Mouse (Mus musculus) cerebellum, postnatal 36 days (tissue): ENCODE measurements around the gene H2-M10.4.
"Not testable (repeated sequence)": the region's sequence is repeated elsewhere in the genome, so short reads cannot be mapped to it uniquely, and the experiment has no call there.

ENCODE experiments used
- DNase-seq, 2 experiments: peaks; one replicate each; pipeline ENCODE4 v3.0.0; 2021 to 2022; ENCODE audit warnings: mixed read lengths in 2 of 2

Gene H2-M10.4

DNA sequence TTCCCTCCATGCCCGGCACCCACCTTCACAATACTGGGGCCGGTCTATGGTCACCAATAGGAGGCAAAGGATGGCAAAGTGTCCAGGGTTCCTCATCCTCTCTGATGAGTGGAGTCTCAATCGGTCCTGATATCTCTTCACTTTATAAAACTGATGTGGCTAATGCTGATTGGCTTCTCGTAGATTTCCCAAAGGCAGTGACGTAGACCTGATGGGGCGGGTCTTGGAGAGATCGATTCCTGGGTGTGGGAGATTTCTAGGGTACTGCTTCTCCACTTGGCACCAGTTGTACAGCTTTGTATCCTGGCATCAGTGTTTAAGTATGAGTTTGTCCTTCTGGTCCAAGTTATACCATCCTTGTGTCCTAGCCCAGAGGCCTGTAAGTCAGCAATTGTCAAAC is at the start of gene H2-M10.4:
Gene H2-M10.4 (minus strand): TSS at position 101 of the 400 bp plus-strand sequence.
- DNase-seq = no peak

DNA sequence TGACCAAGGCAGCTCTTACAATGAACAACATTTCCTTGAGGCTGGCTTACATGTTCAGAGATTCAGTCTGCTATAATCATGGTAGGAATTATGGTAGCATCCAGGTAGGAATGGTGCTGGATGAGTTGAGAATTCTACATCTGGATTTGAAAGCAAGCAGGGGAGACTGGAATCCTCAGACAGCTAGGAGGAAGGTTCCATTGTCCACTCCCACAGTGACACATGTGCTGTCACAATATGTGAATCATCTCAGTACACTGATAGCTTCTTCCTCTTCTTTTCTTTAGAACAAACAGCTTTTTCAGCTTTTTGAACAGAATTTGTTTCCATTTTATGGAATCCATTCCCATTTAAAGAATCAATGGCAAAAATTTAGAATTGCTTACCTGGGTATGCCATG is 41.8 kb upstream of the H2-M10.4 start:
- no peak for DNase-seq

DNA sequence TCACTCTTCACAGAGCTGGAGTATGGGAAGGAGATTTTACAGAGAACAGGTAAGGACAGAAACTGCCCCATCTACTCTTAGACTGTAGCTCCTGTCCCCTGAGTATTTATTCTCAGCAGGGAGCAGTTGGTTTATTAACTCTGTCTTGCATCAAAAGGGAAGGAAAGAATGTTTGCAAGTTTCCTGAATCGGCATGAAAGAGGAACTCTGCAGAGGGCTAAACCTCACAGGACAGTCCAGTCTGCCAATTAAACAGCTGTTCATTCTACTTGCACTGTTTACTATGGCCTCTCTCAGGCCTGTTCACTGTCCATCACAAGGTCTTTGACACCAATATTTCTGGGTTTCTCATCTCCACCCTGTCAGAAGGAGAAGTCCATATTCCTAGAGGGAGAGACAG is 38.3 kb upstream of the H2-M10.4 start:
- no peak for DNase-seq

DNA sequence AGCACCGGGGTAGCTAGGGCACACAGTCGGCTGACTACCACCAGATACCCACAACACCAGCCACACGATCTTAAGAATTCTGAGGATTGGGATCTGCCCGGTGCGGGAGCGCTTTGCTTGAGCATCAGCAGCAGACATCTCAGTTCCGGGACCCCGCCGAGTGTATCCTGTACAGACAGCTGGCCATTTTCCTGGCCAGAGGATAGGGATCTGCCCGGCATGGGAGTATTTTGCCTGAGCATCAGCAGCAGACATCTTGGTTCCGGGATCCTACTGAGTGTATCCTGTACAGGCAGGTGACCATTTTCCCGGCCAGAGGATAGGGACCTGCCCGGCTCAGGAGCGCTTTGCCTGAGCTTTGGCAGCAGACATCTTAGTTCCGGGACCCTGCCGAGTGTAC is 26.0 kb upstream of the H2-M10.4 start:
- not testable (repeated sequence) for DNase-seq

DNA sequence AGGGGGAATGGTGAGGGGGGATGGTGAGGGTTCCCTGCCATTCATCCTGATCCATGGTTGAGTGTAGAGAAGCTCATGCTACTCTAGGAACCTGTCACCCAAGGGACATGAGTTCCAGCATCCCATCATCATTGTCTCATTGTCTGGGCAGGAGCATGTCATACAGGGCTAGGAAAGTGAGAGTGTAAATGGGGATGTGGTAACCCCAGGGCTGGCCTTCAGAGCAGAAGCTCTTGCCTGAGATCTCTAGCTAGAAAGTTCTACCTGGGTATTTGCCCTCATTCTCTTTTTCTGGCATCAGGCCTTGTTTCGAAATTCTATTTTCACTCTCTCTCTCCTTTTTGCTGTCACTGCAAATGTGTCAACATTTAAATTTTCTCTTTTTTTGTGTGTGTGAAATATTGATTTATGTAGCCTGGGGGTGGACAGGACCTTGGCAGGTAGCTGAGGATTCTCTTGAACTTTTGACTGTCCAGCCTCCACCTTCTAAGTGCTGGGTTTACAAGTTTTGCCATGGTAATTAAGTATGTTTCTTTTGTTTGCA is 24.6 kb upstream of the H2-M10.4 start:
- no peak for DNase-seq

DNA sequence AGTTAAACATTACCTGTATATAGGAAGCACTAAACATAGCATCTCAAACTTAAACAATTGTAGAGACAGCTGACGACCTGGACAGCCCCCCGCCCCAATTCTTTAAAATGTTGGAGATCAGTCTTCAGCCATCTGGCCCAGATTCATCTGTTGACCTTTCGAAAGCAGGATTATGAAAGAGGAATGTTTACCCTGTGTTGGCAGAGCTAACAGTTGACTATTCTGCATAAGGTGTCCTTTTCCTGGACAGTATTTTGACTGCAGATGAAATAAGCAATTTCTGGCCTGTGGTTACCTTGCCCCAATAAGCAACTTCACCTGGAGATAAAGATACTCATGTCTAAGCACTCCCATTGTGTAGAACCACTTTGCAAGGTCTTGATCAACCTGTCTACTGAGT is 21.7 kb upstream of the H2-M10.4 start:
- no peak for DNase-seq

DNA sequence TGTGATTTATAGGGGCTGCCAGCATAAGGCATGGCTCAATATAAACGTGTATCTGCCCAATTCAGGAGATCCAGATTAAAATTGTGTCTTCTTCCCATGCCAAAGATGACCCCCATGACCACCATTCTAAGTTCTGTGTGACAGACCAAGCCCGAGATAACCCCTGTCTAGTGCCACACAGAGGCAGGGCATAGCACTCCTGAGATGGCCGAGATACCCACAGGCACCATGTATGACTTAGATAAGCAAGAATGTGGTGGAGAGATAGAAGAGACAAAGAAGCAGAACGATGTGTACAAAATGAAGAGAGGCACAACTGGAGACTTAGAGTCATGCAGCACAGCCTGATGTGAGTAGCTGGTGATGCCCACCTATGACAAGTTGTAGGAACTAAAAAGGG is 5.9 kb downstream of the H2-M10.4 start:
- no peak for DNase-seq

DNA sequence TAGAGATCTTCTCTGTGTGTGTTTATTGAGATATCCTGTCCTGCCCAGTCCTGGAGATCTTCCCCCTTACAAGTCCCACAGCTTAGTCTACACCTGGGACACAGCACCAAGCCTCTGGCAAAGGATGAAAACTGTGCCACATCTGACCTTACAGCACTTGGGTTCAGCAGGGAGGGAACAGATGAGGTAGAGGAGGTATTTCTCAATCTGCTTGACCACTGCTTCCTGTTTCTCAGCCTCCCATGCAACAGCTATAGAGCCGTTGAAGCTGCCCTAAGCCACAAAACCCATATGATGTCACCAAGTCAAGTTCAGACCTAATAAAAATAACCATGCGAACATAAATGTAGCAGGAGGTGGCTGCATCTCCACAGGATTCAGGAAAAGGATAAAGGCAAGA is 30.7 kb downstream of the H2-M10.4 start:
- DNase-seq = no peak

DNA sequence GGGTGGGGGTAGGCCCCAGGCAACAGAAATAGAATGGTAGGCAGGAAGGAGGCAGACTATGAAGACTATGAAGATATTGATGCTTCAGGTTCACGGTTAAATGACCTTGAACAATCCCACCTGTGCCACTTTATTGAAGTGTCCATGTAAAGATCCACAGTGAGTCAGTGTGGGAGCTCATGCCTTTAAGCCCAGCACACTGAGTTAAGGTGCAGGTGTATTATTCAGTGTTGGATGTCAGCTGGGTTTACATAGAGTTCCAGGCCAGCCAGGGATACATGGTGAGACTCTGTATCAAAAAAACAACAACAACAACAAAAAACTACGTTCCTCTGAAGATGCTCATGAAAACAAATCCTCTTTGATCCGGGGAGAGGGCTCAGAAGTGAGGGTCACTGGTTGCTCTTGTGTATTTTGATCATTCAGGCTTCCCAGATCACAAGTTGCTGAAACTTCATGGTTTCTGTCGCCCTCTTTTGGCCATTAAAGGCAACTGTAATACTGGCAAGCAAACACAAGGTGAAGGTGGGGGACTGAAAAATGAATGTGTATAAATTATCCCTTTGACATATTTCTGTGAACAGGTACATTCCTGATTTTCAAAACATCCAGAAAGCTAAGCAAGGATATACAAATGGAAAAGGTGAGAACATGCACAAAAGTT is 43.9 kb downstream of the H2-M10.4 start:
- peak; percentile 8 to 30 for DNase-seq

DNA sequence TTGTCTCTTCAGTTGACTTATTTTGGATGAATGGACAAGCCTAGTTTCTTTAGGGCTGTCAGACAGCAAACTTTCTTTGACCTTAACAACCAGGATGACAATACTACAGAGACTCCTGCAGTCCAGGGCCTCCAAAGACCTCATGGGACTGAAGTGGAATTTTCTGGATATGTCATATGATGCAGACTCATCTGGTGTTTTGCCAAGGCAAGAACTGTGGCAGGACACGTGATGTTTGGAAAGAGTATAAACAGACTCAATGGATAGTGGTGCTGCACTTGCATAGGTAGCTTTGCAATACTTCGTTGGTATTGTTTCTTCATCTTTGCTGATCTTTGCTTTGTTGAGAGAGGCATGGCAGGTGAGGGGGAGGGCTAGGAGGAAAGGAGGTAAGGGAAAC is 44.7 kb downstream of the H2-M10.4 start:
- no peak for DNase-seq

DNA sequence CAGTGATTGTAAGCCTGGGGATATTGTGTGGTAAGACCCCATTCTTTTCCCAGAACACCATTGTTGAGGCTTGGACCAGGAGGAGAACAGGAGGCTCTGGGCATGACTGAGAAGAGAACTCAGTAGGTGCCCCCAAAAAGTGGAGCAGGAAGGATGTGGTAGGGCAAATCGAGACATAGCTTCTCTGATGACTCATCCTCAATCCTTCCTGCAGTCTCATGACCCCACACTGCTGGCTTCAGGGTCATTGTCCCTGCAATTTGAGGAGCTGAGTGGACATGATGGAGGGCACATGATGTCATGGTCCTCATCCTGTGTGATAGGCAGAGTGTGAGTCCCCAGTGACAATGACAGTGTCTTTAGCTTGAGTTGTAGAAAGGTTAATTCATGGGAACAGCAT is 46.7 kb downstream of the H2-M10.4 start:
- no peak for DNase-seq

DNA sequence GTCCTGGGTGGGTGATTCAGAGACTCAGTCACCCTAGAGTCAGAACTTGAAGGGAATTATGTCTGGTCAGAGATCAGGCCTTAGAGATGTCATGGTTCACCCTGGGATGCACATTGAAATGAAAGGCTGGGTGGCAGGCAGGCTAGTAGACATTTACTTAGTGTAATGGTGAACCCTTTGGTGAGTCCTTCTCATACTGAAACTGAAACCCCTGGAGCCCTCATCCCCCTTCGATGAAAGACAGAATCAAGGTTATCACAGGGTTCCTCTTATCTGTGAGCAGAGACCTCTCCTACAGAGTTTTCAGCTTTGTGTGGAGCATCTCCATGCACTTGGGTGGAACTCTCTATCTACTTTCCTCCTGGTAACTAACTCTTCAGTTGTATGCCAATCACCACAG is 47.8 kb downstream of the H2-M10.4 start:
- DNase-seq = no peak
